Mouse (Mus musculus): ENCODE data around the gene F830045P16Rik.

F830045P16Rik gene

DNA sequence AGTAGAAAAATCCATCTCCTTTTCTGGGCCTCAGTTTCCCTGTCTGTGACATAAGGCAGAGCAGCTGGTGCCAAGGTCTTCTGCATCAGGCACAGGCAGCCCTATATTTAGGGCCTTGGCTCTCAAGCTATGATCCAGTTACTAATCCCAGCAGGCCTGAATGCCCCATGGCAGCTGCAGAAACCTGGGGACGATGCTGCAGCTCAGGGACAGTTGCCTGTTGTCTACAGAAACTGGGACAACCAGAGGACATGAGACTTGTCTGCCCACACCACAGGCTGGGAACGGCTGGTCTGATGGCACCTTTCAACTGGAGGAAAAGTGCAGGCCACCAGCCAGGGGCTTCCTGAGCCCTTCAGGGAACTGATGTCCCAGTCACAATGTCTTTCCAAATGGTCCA lies at the start of gene F830045P16Rik:
Gene F830045P16Rik, minus strand, starts transcription at position 226 of the 400 bp plus-strand sequence.
- DNase-seq (ENCODE audit: low read depth, low spot score): no peak

DNA sequence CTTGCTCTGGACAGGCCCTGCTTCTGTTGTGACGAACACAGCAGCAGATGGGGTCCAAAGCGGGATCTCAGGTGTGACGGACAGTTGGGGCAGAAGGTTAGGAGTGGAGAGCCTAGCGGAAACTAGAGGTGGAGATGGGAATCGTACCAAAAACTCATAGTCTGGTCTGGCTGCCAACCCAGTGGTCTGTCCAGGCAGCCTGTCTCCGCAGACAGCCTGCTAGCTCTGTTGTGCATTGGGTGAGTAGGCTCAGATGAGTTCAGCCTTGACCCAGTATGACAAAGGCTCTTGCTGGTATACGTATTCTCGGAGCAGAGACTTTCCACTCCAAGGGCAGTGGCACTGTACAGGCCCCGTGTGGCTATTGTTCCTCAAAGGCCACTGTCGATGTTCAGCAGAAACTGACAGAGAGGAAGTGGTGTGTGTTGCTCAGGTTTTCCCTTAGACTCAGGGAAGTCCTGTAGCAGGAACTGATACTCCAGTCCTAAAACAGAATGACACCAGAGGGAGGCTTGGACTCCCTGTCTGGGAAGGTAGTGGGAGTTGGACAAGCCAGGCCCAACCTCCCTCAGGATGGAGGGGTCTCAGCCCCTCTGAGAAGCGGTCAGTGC lies 49.6 kb upstream of the F830045P16Rik start:
- no peak for DNase-seq (ENCODE audit: low read depth, low spot score)

DNA sequence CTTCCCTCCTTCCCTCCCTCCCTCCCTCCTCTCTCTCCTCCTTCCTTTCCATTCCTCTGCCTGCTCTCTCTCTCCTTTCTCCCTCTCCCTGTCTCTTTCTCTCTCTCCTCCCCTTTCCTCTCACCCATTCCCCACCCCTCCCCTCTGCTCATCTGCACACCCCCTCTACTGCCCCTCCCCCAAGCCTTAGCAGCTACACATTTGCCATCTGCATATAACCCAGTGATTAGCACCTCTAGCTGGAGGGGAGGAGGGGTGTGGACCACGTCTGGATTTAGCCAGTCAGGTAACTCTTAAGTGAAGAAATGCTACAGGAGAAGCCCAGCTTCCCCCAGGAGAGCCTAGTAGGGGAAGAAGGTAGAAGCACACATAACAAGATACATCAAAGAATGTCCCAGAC lies 48.5 kb upstream of the F830045P16Rik start:
- DNase-seq (ENCODE audit: low read depth, low spot score): no peak

DNA sequence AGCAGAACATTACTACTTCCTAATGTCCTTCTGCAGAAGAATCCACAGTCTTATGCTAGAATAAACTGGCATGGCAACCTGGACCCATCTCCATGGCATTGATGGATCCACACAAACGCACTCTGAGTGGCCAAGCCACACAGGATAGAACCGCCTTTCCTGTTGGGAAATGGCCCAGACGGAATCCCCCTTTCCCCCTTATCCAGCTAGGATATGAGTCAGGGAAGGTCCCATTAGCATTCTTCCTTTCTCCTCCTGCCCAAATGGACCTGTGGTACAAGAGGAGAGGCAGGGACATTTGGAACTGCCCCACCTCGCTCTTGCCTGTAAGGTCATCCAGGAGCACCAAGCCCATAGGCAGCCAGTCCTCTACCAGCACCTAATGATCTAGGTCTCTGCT lies 45.9 kb upstream of the F830045P16Rik start:
- no peak for DNase-seq (ENCODE audit: low read depth, low spot score)

DNA sequence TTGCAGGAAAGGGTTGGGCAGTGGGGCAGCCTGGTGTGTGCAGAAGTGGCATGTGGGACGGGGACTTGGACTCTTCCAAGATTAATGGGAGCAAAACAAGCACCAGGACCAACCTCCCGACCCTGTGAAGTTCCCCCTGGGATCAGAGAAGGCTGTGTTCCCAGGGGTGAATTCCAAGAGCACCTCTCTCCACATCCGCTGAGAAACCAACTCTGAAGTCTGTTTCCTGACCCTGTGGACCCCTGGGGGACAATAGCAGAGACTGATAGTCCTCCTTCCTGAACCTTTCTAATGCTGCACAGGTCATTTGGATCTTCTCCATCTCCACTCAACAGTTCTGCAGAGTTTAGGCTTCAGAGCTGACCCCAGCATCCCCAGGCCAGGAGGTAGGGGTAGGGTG lies 45.4 kb upstream of the F830045P16Rik start:
- DNase-seq (ENCODE audit: low read depth, low spot score): no peak

DNA sequence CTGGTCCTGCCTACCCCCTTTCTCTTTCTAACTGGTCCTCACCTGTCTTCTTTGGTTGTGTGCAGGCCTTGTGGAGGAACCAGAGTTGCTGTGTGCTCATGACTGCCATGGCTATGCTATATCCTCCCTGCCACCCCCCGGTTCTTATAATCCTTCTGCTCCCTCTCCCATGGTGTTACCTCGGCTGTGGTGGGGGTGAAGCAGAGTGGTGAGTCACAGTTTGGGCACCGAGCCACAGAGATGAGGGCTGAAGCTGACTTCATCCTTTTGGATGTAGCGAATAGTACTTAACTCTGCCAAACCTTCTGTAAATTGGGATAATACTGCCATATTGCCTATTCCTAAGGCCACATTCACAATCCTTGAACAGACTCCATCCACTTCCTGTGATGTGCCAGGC lies 44.3 kb upstream of the F830045P16Rik start:
- DNase-seq (ENCODE audit: low read depth, low spot score): no peak

DNA sequence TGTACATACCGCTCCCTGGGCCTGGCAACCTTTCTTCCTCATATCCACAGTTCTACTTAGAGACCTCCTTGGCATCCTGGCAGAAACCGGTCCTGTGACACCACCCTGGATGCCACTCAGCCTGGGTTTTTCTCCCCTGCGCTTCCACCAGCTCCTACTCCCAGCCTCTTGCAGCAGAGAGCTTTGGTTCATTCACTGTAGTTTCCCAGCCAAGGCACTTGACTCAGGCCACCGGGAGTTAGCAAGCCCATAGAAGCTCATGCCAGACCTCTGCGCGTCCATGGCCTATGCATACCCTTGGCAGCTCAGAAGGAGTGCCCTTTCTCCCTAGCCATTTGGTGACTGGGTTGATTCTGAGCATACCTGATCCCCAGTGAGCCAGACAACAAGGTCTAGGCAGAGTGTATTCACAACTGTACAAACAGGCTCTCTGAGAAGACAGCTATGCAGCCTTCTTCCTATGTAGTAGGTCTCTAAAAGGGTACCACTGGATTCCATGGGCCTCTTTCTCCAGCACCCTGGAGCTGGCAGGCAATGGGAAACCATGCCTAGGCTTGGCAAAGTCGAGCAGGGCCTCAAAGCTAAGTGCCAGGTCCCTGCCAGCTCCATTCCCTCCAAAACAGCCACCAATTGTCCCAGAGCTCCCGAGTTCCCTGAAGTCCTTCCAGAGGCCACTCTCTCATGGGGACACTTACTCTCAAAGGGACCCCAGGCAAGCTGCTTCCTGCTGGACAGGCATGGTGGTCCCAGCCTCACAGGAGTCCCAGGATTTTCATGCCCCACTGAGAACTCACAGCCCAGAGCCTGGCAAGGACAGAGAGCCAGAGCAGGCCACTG lies 40.4 kb upstream of the F830045P16Rik start:
- no peak for DNase-seq (ENCODE audit: low read depth, low spot score)

DNA sequence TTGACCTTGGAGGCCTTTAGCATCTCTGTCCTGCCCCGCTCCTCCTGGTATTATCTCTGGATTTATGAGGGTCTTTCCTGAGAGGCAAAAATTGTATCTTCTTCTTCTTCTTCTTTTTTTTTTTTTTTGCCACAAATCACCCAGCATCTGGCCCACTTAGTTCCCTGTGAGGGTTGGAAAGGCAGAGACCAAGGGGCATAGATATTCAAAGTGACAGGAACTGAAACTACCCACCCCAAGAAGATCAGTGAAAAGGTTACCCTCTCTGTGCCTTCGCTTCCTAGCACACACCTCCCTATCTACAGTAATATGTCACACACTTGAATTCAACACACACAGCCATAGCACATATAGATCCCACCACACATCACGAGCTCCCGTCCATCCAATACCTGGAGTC lies 38.7 kb upstream of the F830045P16Rik start:
- no peak for DNase-seq (ENCODE audit: low read depth, low spot score)

DNA sequence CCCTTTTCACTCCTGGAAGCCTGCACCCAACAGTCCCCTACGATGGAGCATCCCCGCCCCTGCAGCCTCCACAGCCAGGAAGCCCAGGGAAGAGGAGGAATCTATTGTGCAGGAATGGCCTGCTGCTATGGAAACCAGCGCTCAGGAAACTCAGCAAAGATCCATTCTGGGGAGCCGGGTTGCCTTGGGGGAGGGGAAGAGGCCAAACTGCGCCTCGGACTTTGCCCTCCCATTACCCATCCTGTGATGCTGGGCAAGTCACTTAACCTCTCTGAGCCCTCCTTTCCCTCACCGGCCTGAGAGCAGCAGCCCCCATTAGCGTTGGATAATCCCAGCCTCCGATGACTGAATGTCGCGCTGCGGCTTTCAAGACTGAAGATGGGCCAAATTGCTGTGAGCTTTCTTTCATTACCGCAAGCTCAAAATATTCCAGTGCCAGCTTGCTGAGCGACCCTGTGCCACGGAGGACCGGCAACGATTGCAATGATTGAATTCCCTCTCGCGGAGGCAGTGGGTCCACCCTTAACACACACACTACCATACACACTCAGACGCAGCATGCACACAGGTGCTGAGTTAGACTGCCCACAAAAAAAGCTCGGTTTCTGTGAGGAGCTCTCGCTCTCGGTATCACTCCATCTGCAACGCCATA lies 38.1 kb upstream of the F830045P16Rik start:
- no peak for DNase-seq (ENCODE audit: low read depth, low spot score)

DNA sequence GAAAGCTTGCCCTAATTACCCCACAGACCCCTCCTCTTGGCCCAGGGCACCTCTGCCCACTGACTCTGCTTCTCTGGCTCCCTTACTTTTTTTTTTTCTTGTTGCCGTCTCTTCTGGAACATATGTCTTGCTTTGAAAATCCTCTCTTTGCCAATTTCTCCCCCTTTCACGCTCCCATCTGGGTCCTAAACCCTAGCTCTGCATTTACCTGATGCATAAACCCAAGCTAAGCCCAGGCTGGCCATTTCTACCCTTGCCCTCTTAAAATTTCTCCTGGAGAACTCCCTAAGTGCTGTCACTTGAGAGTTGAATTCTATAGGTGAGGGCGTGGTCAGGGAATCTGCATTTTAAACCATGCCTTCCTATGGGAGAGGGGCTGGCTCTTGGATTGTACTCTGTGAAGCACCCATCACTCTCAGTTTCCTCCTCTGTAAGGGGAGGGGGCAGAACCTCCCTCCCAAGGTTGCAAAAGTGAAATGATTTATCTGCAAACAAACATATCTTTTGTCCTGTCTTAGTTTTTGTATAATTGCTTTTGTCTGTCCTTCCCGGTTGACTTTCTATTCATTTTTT lies 37.4 kb upstream of the F830045P16Rik start:
- no peak for DNase-seq (ENCODE audit: low read depth, low spot score)

DNA sequence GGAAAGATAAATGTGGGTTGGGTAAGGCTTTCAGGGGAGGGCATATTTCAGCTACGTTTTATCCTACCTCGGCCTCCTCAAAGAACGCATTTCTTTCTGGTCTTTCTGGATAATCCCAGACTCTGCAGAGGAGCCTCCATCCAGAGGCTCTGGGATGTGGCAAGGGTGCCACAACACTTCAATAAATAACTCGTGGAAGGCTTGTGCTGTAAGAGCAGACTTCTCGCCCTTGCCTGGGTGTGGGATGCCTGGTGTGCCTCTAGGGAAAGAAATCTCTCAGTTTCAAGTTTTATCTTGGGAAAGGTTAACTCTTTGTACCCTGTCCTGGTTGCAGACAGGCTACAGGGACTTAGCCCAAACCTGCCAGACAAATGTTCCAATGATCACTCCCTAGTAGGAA lies 33.2 kb upstream of the F830045P16Rik start:
- DNase-seq (ENCODE audit: low read depth, low spot score): no peak

DNA sequence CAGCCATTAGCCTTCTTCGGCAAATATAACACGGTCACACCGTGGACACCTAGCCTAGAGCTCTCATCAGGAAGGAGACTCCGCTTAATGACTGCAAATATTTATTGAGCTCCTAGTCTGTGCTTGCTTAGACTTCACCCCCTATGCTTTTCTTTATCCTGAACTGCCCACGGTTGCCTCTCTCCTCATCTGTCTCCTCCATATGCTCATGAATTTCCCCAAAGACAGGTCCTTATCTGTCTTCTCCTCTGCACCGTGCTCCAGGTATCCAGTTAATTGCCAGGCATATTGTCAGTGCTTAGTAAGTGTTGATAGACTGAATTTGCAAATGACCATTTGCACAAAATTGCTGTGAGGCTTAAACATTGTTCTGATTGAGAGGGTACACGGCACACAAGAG lies 32.7 kb upstream of the F830045P16Rik start:
- no peak for DNase-seq (ENCODE audit: low read depth, low spot score)

DNA sequence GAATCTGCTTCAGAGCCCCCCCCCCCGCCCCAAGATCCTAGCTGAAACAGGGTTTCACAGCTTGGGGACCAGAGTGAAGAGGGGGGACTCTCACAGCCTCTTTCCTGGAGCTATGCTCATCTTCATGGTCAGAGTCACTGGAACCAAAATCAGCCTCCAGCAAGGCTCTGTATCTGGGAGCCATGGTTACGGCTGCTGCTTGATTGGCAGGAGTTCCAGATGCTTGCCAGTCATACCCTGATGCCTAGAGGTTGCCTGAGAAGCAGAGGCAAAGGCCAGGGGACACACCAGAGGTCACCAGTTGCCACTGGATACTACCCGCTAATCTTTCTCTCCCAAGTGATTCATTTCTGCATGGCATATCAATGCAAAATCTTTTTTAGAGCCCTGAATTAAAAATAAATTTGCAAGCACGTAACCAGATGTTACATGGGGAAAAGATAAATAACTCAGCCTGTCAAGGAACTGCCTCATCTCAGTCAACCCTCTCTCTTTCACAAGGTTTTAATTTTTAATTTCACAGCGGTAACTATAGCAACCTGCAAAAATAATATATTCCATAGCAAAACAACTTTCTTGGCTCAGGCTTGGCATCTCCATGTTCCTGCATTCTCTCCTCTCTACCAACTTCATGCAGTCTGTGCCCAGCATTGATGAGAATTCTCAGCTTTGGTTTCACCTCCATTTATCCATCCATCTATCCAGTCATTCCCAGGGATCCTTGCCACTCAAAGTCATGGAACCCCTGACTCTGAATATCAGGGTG lies 27.7 kb upstream of the F830045P16Rik start:
- DNase-seq (ENCODE audit: low read depth, low spot score): no peak

DNA sequence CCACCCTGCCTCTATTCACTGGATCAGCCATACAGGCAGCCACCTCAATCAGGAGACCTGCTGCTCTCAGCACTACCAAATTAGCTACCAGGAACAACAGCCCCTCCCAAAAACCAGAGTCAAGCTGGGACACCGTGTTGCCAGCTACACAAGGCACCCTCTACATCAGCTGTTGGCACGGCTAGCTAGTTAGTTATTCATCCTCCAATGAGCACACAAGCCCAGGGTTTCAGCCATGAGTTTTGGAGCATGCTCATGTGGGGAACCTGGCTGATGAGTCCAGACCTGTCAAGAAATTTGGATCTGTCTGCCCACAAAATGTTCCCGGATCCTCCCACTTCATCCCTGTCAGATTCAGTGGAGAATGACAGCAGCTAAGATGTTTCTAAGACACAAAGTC lies 25.4 kb upstream of the F830045P16Rik start:
- no peak for DNase-seq (ENCODE audit: low read depth, low spot score)

DNA sequence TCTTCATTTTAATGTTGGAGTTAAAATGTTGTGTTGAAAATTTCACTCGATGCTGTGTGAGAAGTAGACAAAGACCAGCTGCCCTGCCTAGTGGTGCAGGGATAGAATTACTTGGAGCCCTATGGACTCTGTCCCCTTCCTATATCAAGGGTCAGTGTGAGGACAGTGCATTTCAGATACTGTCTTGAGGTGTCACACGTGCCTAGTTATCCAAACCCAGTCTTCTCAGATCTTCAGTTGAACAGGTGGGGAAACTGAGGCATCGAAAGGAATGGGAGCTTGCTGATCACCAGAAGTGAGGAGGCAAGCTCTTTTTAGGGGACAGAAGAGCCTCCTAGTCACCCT lies 22.4 kb upstream of the F830045P16Rik start:
- no peak for DNase-seq (ENCODE audit: low read depth, low spot score)

DNA sequence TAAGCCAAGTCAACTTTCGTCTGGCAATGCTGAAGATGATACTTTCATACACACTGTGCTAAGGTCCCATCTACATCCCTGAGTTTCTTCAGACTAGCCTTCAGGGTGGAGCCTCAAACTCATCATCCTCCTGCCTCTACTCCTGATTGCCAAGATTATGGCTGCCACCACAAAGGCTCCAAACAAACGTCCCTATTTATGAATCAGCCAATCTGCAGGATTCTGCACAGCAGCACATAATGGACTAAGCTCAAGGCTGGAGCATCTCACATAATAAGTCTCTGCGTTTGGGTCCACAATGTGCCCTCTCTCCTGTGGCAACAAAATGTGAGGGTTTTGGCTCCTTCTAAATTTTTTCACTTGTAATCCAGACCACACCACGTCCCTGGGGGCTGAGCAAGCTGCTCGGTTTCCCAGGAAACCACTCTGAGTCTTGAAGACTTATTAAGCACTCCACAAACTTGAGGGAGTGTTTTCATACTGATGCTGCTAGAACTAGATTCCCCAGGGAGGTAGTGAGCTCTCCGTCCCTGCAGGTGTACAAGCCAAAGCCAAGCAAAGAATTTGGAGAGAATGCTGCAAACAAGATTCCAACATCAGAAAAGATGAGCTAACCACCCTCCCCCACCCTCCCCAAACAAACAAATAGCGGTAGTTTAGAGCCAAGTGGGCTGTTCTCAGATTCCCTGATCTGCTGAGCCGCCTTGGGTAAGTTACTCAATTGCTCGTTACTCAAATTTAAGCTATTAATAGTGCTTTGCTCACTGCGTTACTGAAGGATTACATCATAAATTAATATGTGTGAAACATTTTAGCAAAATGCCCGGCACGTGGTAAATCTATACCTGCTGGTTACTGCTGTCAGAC lies 21.8 kb upstream of the F830045P16Rik start:
- no peak for DNase-seq (ENCODE audit: low read depth, low spot score)

DNA sequence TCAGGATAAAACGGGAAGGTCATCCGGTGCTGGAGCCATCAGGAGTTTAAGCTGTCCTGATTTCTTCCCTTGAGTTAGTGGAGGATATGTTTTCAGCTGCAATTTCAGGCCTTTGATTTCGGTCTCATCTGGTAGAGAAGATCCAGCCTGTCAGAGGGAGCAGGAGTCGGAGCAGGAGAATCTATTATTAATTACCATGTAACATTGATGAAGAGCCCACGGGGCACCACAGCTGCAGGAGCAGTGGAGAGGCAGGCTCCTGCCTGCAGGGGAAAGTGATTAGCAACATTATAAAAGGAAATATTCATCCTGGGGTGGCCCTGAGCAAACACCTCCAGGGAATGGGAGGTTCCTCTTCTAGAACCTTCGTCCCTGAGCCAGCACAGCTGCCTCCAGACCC lies 19.7 kb upstream of the F830045P16Rik start:
- DNase-seq (ENCODE audit: low read depth, low spot score): no peak

DNA sequence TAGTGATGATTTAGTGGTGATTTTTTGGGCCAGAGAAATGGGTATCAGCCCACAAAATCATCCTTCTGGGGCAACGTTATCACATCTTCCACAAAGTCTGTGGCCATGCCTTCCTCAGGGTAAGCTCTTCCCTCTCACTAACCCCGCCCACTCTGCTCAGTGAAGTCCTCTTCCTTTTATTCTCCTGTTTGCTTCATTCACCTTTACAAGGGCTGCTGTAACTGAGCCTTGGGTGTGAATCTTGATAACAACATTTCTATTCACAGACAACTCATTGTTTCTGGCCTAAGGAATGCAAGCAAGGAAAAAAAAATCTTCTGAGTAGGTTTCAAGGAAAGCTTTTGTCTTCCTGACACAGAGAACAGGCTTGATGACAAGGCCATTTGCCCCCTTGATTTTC lies 14.4 kb upstream of the F830045P16Rik start:
- DNase-seq (ENCODE audit: low read depth, low spot score): no peak

DNA sequence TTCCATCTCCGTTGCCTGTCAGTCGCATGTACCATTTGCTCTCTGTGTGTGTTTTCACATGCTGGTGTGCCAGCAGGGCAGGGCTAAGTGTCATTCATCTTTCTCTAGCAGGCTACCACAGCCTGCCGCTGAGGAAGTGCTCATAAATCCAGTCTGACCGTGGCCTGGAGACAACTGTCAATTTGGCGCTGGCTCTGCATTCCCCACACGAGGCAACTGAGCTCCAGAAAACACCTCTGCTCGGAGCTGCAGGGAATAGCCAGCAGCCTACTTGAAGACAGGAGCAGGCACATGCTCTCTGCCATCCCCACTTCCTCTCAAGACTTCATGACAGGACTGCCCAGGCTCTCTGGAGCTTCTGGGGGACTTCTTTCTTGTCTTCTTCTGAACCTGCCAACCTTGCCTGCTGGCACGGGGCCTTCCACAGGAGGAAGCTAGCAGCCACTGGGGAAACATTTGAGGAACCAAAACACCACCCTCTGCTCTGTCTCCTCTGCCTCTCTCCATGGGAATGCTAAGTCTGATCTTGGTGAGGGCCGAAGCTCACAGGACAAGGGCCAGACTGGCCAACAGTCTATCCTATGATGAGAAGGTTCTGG lies 13.2 kb upstream of the F830045P16Rik start:
- no peak for DNase-seq (ENCODE audit: low read depth, low spot score)

DNA sequence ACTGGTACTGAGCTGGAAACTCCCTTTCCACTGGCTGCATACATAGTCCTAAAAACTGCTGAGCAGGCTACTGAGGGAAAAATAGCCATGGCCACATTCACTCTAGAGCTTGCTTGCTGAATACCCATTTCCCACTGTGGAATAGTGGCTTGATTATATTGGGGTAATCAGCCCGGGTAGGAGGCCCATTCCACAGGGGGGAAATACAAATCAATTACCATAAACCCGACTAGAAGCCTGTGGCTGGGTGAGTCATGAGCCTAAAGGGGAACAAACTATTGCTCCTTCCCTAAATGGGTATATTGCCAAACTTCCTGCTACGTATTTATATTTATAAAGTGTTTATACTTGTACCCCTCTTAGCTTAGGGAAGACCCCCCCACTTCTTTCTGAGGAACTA lies 10.4 kb upstream of the F830045P16Rik start:
- DNase-seq (ENCODE audit: low read depth, low spot score): no peak

Measured in c-Kit-negative CD71-positive TER-119-positive erythroid progenitor cells, embryonic 14.5 days (primary cell).